Mouse (Mus musculus): Measurements from ENCODE around the gene Wdtc1.

DNA sequence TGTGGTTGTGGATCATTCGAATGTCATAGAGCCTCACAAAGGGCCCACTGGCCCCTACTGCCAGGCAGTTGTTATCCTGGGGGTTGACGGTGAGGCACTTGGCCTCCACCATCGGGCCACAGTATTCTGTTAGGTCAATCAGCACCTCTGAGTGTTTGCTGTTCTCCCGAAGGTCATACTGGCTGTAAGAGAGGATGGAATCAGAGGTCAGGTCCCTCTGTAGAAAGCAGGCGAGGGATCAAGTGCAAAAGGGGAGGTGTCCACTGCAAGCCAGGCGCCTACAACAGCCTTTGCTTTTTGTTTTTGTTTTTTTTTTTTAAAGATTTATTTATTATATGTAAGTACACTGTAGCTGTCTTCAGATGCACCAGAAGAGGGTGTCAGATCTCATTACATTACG, 47.5 kb downstream of the Wdtc1 start:
- no peak for TF ChIP-seq CTCF (IDR thresholded peaks at IDR 0.05; ENCODE audit: extremely low read depth, insufficient read depth, insufficient read length, insufficient replicate concordance)
- no peak for TF ChIP-seq POLR2A (IDR thresholded peaks at IDR 0.05; ENCODE audit: low read depth, low read length)

Measured in spleen, adult 2 months (tissue).